Mouse (Mus musculus) large intestine, adult 2 months (tissue): ENCODE data around the gene Auts2. TPM values are rescaled to one million over a fixed set of nuclear protein-coding genes. Genes with fewer than 3 reads are reported as not detected.

Experiments
- DNase-seq: peaks from one replicate; pipeline ENCODE4 v3.0.0-alpha.2; 2012; ENCODE audit warnings: low read depth, low spot score
- WGBS: fragments of 180-500 bp; shearing (Covaris S2); methylation state at CpG from one replicate; pipeline ENCODE4 v1.1.7; 2018; 5-methylcytosine and 5-hydroxymethylcytosine counted together
- polyA plus RNA-seq: library from polyadenylated mRNA; depleted of rRNA; stranded (reverse); fragments of >200 nt; gene quantifications from 2 replicates; pipeline ENCODE4 v1.2.3, GENCODE M21; 2012

The Auts2 gene
- polyA plus RNA-seq, 1 experiment = 5.9 TPM

- no peak for DNase-seq
These were observed 402.3 kb downstream of the Auts2 start for GRCm38 (mm10) chr5:132140816-132141215.

GRCm38 (mm10) chr5:132135941-132136663 lies 407.0 kb downstream of the Auts2 start:
- no peak for DNase-seq
- 46% methylated on average over 7 of the region's 7 CpGs for WGBS

More at GRCm38 (mm10) chr5:132140816-132141215, 402.3 kb downstream of the Auts2 start:
- 88% methylated on average over 4 of the region's 4 CpGs for WGBS

GRCm38 (mm10) chr5:132131948-132132347 lies 411.2 kb downstream of the Auts2 start:
- 95% methylated on average over 3 of the region's 3 CpGs for WGBS

GRCm38 (mm10) chr5:132130577-132130976 lies 412.6 kb downstream of the Auts2 start:
- 30% methylated on average over 4 of the region's 4 CpGs for WGBS

More at GRCm38 (mm10) chr5:132131948-132132347, 411.2 kb downstream of the Auts2 start:
- DNase-seq = no peak

GRCm38 (mm10) chr5:132126626-132127025 lies 416.5 kb downstream of the Auts2 start:
- DNase-seq = no peak
- 73% methylated on average over 12 of the region's 12 CpGs for WGBS

More at GRCm38 (mm10) chr5:132130577-132130976, 412.6 kb downstream of the Auts2 start:
- DNase-seq = no peak

- DNase-seq = no peak
These were observed 427.5 kb downstream of the Auts2 start for GRCm38 (mm10) chr5:132115631-132116030.

GRCm38 (mm10) chr5:132114561-132115301 lies 428.4 kb downstream of the Auts2 start:
- WGBS = 43% methylated on average over 8 of the region's 8 CpGs

More at GRCm38 (mm10) chr5:132115631-132116030, 427.5 kb downstream of the Auts2 start:
- WGBS = 66% methylated on average over 3 of the region's 3 CpGs

GRCm38 (mm10) chr5:132113480-132113879 lies 429.7 kb downstream of the Auts2 start:
- no peak for DNase-seq
- 69% methylated on average over 7 of the region's 7 CpGs for WGBS

More at GRCm38 (mm10) chr5:132114561-132115301, 428.4 kb downstream of the Auts2 start:
- no peak for DNase-seq

GRCm38 (mm10) chr5:132112666-132113065 lies 430.5 kb downstream of the Auts2 start:
- WGBS = 95% methylated on average over 7 of the region's 7 CpGs
- DNase-seq = no peak

GRCm38 (mm10) chr5:132102426-132102825 lies 440.7 kb downstream of the Auts2 start:
- 87% methylated on average over 4 of the region's 4 CpGs for WGBS
- DNase-seq = no peak

GRCm38 (mm10) chr5:132098461-132098860 lies 444.7 kb downstream of the Auts2 start:
- DNase-seq = no peak
- 65% methylated on average over 3 of the region's 3 CpGs for WGBS

GRCm38 (mm10) chr5:132092721-132093120 lies 450.4 kb downstream of the Auts2 start:
- 88% methylated on average over 6 of the region's 6 CpGs for WGBS
- DNase-seq = no peak

GRCm38 (mm10) chr5:132089496-132090250 lies 453.5 kb downstream of the Auts2 start:
- WGBS = 90% methylated on average over 10 of the region's 10 CpGs
- no peak for DNase-seq

GRCm38 (mm10) chr5:132088585-132088984 lies 454.6 kb downstream of the Auts2 start:
- 85% methylated on average over 3 of the region's 3 CpGs for WGBS
- no peak for DNase-seq

GRCm38 (mm10) chr5:132083753-132084326 lies 459.3 kb downstream of the Auts2 start:
- DNase-seq = no peak
- WGBS = 54% methylated on average over 8 of the region's 8 CpGs

- no peak for DNase-seq
- WGBS = 90% methylated on average over 2 of the region's 2 CpGs
These were observed 467.2 kb downstream of the Auts2 start for GRCm38 (mm10) chr5:132075942-132076341.

- 32% methylated on average over 19 of the region's 19 CpGs for WGBS
- DNase-seq = no peak
These were observed 468.3 kb downstream of the Auts2 start for GRCm38 (mm10) chr5:132074724-132075374.

- 59% methylated on average over 11 of the region's 11 CpGs for WGBS
- no peak for DNase-seq
These were observed 468.8 kb downstream of the Auts2 start for GRCm38 (mm10) chr5:132074360-132074723.

- 30% methylated on average over 10 of the region's 10 CpGs for WGBS
- DNase-seq = no peak
These were observed 469.3 kb downstream of the Auts2 start for GRCm38 (mm10) chr5:132073677-132074359.
